Mouse (Mus musculus) sigmoid colon, adult 10 weeks (tissue): Measurements from ENCODE around the gene Mlip. TPM values are rescaled to one million over a fixed set of nuclear protein-coding genes. Genes with fewer than 3 reads are reported as not detected.

Source experiments
- polyA plus RNA-seq: library from polyadenylated mRNA; stranded (reverse); fragments of 350-450 nt; fragmentation: Illumina TruSeq; extraction: RNeasy Lipid Tissue Mini Kit (QIAGEN cat#74804); gene quantifications from one replicate; pipeline ENCODE4 v1.2.3, GENCODE M21; 2014; ENCODE audit warnings: low read depth, low replicate concordance

Mlip gene
- 1.3 TPM for polyA plus RNA-seq

DNA sequence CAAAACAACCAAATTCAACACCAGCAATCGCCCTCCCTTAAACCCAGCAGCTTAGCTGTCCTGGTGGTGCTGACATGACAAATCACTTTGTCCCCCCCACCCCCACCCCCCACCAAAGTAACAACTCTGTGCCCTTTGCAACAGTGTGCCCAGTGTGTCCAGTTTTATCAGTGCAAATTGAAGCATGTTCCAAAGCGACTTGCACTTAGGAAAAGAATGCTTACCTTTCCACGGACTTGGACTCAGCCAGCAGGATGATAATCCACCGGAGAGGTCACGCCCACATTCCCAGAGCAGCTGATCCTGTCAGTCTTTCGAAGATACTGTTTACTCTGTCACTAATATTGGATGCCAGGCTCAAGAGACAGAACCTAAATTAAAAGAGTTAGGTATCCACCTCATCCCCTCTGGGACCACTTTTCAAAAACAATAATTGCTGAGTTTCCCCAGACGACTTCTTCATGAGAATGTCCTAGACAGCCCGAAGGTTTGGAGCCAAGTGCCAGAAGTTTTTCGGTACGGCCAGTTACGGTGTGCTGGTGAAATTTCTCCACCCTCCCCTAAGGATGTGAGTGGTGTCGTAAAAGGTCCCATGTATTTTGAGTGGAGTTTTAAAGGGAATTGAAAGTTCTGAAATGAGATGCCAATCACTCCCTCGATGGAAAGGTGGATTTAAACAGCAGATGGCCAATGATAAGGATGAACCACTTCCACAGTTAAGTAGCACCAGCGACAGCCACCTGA is at the start of gene Mlip:
Mlip (minus strand) TSS at position 538 of the 744 bp plus-strand sequence.

Other genes with a start within 250 kb of the Mlip start
- gene Lrrc1, start 191.9 kb upstream of the Mlip start, polyA plus RNA-seq: 48.5 TPM